8 mouse cellular contexts compared by ENCODE assay signal in the genomic region with DNA sequence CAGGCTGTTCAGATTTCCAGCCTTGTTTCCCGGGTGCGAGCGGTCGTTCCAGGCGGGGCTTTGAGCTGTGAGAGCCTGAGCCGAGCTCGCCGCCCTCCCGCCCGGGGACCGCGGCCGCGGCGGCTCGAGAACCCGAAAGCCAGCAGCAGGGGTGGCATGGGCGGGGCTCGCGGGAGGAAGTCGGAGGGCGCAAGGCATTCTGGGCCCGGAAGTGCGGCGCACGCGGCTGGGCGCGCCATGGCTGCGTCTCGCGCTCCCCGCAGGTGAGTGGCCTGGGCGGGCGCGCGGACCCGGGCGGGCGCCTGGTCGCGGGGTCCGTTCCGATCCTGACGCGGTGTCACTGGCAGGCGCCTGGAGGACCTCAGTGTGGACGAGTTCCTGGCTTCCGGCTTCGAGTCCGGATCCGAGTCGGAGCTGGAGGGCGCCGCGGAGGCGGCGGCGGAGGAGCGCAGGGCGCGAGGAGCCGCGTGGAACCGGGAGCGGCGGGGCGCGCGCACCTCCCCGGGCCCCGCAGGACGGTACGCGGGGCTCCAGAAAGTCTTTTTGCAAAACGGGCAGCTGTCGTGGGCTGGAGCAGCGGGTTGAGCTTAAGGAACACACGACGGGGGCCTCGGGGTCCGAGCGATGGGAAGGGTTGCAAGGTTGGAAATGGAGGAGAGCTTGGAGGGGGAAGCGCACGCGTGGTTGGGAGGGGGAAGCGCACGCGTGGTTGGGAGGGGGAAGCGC. TPM values are rescaled to one million over a fixed set of nuclear protein-coding genes. Genes with fewer than 3 reads are reported as not detected.
A peak's percentile ranks its signal among the peaks of the same experiment; 100 is the strongest.
DNase-seq lines count a peak whose midpoint lies in the region; ATAC-seq and TF ChIP-seq lines count a peak whose summit lies in the region.

A gene (plus strand): TSS at position 203 of the 726 bp plus-strand sequence.

- peak; percentile 80 for ATAC-seq in heart, embryonic 11.5 days (replicated peaks; ENCODE audit: insufficient number of reproducible peaks, low FRiP score, low TSS enrichment)
- peak; percentile 88 for ATAC-seq in kidney, embryonic 16.5 days (ENCODE audit: low FRiP score, low TSS enrichment)

- H3K27me3 ChIP-seq in heart, embryonic 11.5 days (ENCODE audit: control insufficient read depth, insufficient read depth, low read length): no peaks in the 10 kb centered on the region
- no peaks in the 10 kb centered on the region for H3K27me3 ChIP-seq in kidney, embryonic 16.5 days (ENCODE audit: insufficient read depth, low read length)
- no peaks in the 10 kb centered on the region for H3K27me3 ChIP-seq in liver, adult 2 months (ENCODE audit: control insufficient read depth, insufficient read depth, low read length)
- no peaks in the 10 kb centered on the region for H3K27me3 ChIP-seq in myocyte (ENCODE audit: control insufficient read depth, insufficient read depth, insufficient read length)
- H3K27me3 ChIP-seq in splenic B cell, adult 2 months (ENCODE audit: control insufficient read depth, insufficient read depth, low read length, poor library complexity, severe bottlenecking): no peaks in the 10 kb centered on the region

- WGBS in heart, embryonic 11.5 days (ENCODE audit: insufficient replicate concordance): under 1% methylated on average over 81 of the region's 90 CpGs
- under 1% methylated on average over 87 of the region's 90 CpGs for WGBS in kidney, embryonic 16.5 days
- under 1% methylated on average over 90 of the region's 90 CpGs for WGBS in liver, adult 2 months

- no peak for TF ChIP-seq POLR2A in bone marrow macrophage, adult 2 months (IDR thresholded peaks at IDR 0.05; ENCODE audit: borderline replicate concordance, low read depth, low read length)
- peak; percentile 70 for TF ChIP-seq POLR2A in embryonic fibroblast, embryonic 13.5 days (IDR thresholded peaks at IDR 0.05; ENCODE audit: low read depth, low read length)
- peak; percentile 51; the same call in 1 of the 2 replicates for TF ChIP-seq POLR2A in liver, adult 2 months (IDR thresholded peaks at IDR 0.05; ENCODE audit: extremely low read depth, insufficient read depth, low read length)
- TF ChIP-seq POLR2A in myocyte (IDR thresholded peaks at IDR 0.05; ENCODE audit: insufficient read length, low read depth): peak; percentile 91

- TF ChIP-seq CTCF in bone marrow macrophage, adult 2 months (IDR thresholded peaks at IDR 0.05; ENCODE audit: low read depth, low read length): no peak
- no peak for TF ChIP-seq CTCF in embryonic fibroblast, embryonic 13.5 days (IDR thresholded peaks at IDR 0.05; ENCODE audit: borderline replicate concordance, insufficient read depth, low read length)
- TF ChIP-seq CTCF in liver, adult 2 months (IDR thresholded peaks at IDR 0.05; ENCODE audit: low read depth, low read length): no peak

- H3ac ChIP-seq in myocyte (ENCODE audit: control insufficient read depth, insufficient read length): peak within 1 kb of the TSS; percentile 66

- H3K4me3 ChIP-seq in bone marrow macrophage, adult 2 months (ENCODE audit: insufficient read depth, low read length): peak within 1 kb of the TSS; percentile 95
- H3K4me3 ChIP-seq in embryonic fibroblast, embryonic 13.5 days (ENCODE audit: insufficient read depth, low read length): peak within 1 kb of the TSS; percentile 90
- peak within 1 kb of the TSS; percentile 90 for H3K4me3 ChIP-seq in heart, embryonic 11.5 days (ENCODE audit: low read depth, low read length)
- peak within 1 kb of the TSS; percentile 94 for H3K4me3 ChIP-seq in kidney, embryonic 16.5 days (ENCODE audit: low read length)
- peak within 1 kb of the TSS; percentile 86 for H3K4me3 ChIP-seq in liver, adult 2 months (ENCODE audit: insufficient read depth, low read depth, low read length)
- H3K4me3 ChIP-seq in myocyte: peak within 1 kb of the TSS; percentile 55

- peaks cover 6% of the 10 kb centered on the region; the same call in 1 of the 2 replicates for H3K79me2 ChIP-seq in liver, adult 2 months (ENCODE audit: control insufficient read depth, insufficient read depth, low read length)
- H3K79me2 ChIP-seq in myocyte (ENCODE audit: control insufficient read depth, insufficient read depth): peaks cover 3% of the 10 kb centered on the region

- DNase-seq in A20 (ENCODE audit: low read depth, low spot score): peak; percentile 95
- peak; percentile 72 for DNase-seq in liver, adult 2 months (ENCODE audit: extremely low read depth, low read depth, low spot score)
- DNase-seq in splenic B cell, adult 2 months (ENCODE audit: low read depth, low spot score): peak; percentile 94

- peak within 1 kb of the TSS; percentile 84 for H3K9ac ChIP-seq in heart, embryonic 11.5 days (ENCODE audit: low read depth, low read length)
- H3K9ac ChIP-seq in kidney, embryonic 16.5 days (replicated peaks; ENCODE audit: low read length): peak within 1 kb of the TSS; percentile 80
- peak within 1 kb of the TSS; percentile 88 for H3K9ac ChIP-seq in liver, adult 2 months (ENCODE audit: low read depth, low read length)

- H3K27ac ChIP-seq in bone marrow macrophage, adult 2 months (ENCODE audit: insufficient read depth, low read depth, low read length): peak within 1 kb of the TSS; percentile 99
- H3K27ac ChIP-seq in embryonic fibroblast, embryonic 13.5 days (ENCODE audit: insufficient read depth, low read length): peak within 1 kb of the TSS; percentile 68
- H3K27ac ChIP-seq in heart, embryonic 11.5 days (ENCODE audit: low read depth, low read length): peak within 1 kb of the TSS; percentile 91
- peak within 1 kb of the TSS; percentile 94 for H3K27ac ChIP-seq in kidney, embryonic 16.5 days (ENCODE audit: low read length)
- peak within 1 kb of the TSS; percentile 75 for H3K27ac ChIP-seq in liver, adult 2 months (replicated peaks; ENCODE audit: insufficient read depth, low read depth, low read length)

- peaks cover 30% of the 10 kb centered on the region for H3K36me3 ChIP-seq in heart, embryonic 11.5 days (ENCODE audit: control insufficient read depth, insufficient read depth, low read length)
- peaks cover 52% of the 10 kb centered on the region for H3K36me3 ChIP-seq in kidney, embryonic 16.5 days (ENCODE audit: insufficient read depth, low read length)
- H3K36me3 ChIP-seq in liver, adult 2 months (ENCODE audit: control insufficient read depth, insufficient read depth, low read length): peaks cover 4% of the 10 kb centered on the region
- peaks cover 9% of the 10 kb centered on the region for H3K36me3 ChIP-seq in myocyte (ENCODE audit: control insufficient read depth, insufficient read depth)
- peaks cover 18% of the 10 kb centered on the region for H3K36me3 ChIP-seq in splenic B cell, adult 2 months (ENCODE audit: control insufficient read depth, insufficient read depth, low read length, poor library complexity, severe bottlenecking)

- H3K9me3 ChIP-seq in heart, embryonic 11.5 days (replicated peaks; ENCODE audit: control insufficient read depth, low read length): no peaks in the 10 kb centered on the region
- no peaks in the 10 kb centered on the region for H3K9me3 ChIP-seq in kidney, embryonic 16.5 days (ENCODE audit: low read length)

- no peaks in the 10 kb centered on the region; the same call in 1 of the 2 replicates for H3K4me1 ChIP-seq in bone marrow macrophage, adult 2 months (ENCODE audit: control insufficient read depth, insufficient read depth, low read length)
- no peaks in the 10 kb centered on the region for H3K4me1 ChIP-seq in embryonic fibroblast, embryonic 13.5 days (ENCODE audit: control insufficient read depth, insufficient read depth, low read length)
- peaks cover 14% of the 10 kb centered on the region; the same call in 1 of the 2 replicates for H3K4me1 ChIP-seq in heart, embryonic 11.5 days (ENCODE audit: control insufficient read depth, insufficient read depth, low read length)
- peaks cover 17% of the 10 kb centered on the region for H3K4me1 ChIP-seq in kidney, embryonic 16.5 days (ENCODE audit: insufficient read depth, low read length)
- H3K4me1 ChIP-seq in liver, adult 2 months (ENCODE audit: control insufficient read depth, insufficient read depth, low read length): no peaks in the 10 kb centered on the region

- peak within 1 kb of the TSS; percentile 84 for H3K4me2 ChIP-seq in heart, embryonic 11.5 days
- peak within 1 kb of the TSS; percentile 93 for H3K4me2 ChIP-seq in kidney, embryonic 16.5 days (replicated peaks; ENCODE audit: low read depth, low read length)
- peak within 1 kb of the TSS; percentile 96 for H3K4me2 ChIP-seq in myocyte (ENCODE audit: low read depth)

TF ChIP-seq in myocyte, 11 proteins besides CTCF, POLR2A, EP300 and RAD21:
- TF ChIP-seq USF1 (IDR thresholded peaks at IDR 0.05; ENCODE audit: low read depth) (no peak), TCF12 (IDR thresholded peaks at IDR 0.05; ENCODE audit: insufficient read depth, poor library complexity, severe bottlenecking) (no peak), POLR2AphosphoS2 (IDR thresholded peaks at IDR 0.05; ENCODE audit: insufficient read length, low read depth) (peak; percentile 83), MYOD1 (IDR thresholded peaks at IDR 0.05; ENCODE audit: control insufficient read depth in 1 of 3, insufficient read length in 2 of 3, low read depth in 2 of 3) (no peak), E2F4 (IDR thresholded peaks at IDR 0.05; ENCODE audit: insufficient read depth) (peak; percentile 1), REST (IDR thresholded peaks at IDR 0.05; ENCODE audit: insufficient read depth, insufficient read length) (no peak), MYOG (IDR thresholded peaks at IDR 0.05; ENCODE audit: control insufficient read depth in 1 of 3, insufficient read depth in 1 of 3, insufficient read length in 2 of 3, low read depth in 2 of 3) (peak in 1 of 3 experiments; percentile 19), SRF (IDR thresholded peaks at IDR 0.05; ENCODE audit: control insufficient read depth, insufficient read length, low read depth) (no peak), TCF3 (IDR thresholded peaks at IDR 0.05; ENCODE audit: insufficient read length, low read depth) (peak; percentile 31)

RNA-seq across cellular contexts. Expression of the gene that starts here (rescaled TPM):
- 45.2 and 46.3 TPM in 2 replicates for polyA plus RNA-seq in bone marrow macrophage, adult 2 months (2012; ENCODE audit: insufficient read depth, insufficient read length, missing spikeins)
- polyA plus RNA-seq in embryonic fibroblast, embryonic 13.5 days (2011; ENCODE audit: insufficient read length, low read depth, missing spikeins): 64.6 and 66.1 TPM in 2 replicates
- 47.8 and 50.4 TPM in 2 replicates for polyA plus RNA-seq in heart, embryonic 11.5 days (2014; fragmentation: Nextera tagmentation; extraction: Ambion mirVana)
- 70.2 and 81.1 TPM in 2 replicates for polyA plus RNA-seq in kidney, embryonic 16.5 days (2015; fragmentation: Nextera tagmentation; extraction: Ambion mirVana)
- 16.4 and 17.8 TPM in 2 replicates for total RNA-seq in liver, adult 2 months (2014; rRNA removed)
- polyA plus RNA-seq in liver, adult 2 months (2012; rRNA removed): 28.5 and 35.8 TPM in 2 replicates
- 61.3 TPM for polyA plus RNA-seq in myocyte (2012; fragmentation: generic; extraction: Trizol)

Comparison
In these comparisons a context has a peak if more than half of its experiments do, and no peak if none do; other contexts are left out.
1. Peak in every context shown above with its lines: DNase-seq, ATAC-seq, H3K4me3 ChIP-seq and H3K27ac ChIP-seq.